Mouse (Mus musculus) bone marrow, adult 2 months (tissue): ENCODE results near the gene Zdhhc16.

ENCODE experiments used
- CTCF ChIP-seq: fragments of 200-500 bp; IDR thresholded peaks from 2 replicates; pipeline ENCODE4 v1.5.1; 2011; ENCODE audit warnings: low read length, control low read depth; ENCODE audit not compliant: control insufficient read depth, insufficient read depth
- POLR2A ChIP-seq: fragments of 200-500 bp; IDR thresholded peaks from 2 replicates; pipeline ENCODE4 v1.6.1; 2011; ENCODE audit warnings: low read depth, mild to moderate bottlenecking, control low read depth, low read length, borderline replicate concordance; ENCODE audit not compliant: control insufficient read depth

GRCm38 (mm10) chr19:41989810-41990209 lies 56.5 kb downstream of the Zdhhc16 start:
- TF ChIP-seq POLR2A (no peak), CTCF (no peak)
